Mouse (Mus musculus) cerebellum, adult 11-12 months (tissue): ENCODE results near the gene Bcl3.

Source experiments
- DNase-seq: peaks from one replicate; pipeline ENCODE4 v3.0.0; 2022

The Bcl3 gene

DNA sequence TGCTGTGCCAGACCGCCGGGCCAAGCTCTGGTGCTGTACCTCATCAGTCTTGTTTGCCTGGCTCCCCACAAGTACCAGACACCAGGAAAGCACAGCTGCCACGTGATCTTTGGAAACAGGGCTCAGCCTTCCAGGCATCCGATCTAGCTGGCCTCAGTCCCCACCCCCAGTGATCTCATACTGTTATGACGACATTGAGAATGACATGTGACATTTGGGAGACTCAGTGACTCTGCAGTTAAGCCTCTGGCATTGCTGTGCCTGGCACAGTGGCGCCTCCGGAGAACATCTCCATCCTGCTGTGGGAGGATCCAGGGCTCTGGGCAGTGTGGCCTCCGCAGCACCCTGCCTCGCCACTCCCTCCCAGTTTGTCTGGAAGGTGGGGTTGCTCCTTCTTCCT, 9.3 kb upstream of the Bcl3 start:
- no peak for DNase-seq

DNA sequence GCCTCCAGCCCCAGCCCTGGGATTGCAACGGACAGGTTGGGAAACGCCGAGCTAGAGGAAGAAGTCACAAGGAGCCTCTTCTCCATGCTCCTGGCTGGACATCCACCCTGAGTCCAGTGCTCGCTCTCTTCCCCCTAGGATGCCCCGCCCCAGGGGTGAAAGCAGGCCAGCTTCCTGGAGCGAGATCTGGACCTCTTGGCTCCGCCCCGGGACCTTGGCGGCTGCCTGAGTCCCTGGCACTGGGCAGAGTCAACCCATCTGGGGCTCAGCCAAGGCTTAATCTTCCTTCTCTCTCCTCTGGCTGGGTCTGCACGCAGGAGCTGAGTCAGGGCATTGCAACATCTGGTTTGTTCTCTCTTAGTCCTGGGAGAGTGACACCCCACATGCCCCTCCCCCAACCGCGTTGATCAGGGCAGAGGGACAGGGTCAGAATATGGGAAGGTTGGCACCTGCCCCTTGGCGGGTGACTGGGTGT, 8.1 kb upstream of the Bcl3 start:
- no peak for DNase-seq

DNA sequence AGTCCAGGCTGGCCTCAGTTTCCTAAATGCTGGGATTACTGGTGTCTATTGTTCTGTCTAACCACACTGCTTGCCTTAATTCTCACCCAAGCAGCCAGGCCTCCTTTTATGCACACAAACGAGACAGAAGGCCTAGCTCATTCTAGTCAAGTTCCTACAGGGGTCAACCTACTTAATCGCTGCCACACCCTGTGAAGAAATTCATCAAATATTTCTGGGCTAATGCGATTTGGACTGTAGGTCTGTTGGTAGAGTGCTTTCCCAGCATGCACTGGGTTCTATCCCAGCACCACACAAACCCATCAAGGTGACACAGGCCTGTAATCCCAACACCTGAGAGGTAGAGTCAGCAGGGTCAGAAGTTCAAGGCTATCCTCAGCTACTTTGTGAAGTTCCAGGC, 7.1 kb upstream of the Bcl3 start:
- no peak for DNase-seq

DNA sequence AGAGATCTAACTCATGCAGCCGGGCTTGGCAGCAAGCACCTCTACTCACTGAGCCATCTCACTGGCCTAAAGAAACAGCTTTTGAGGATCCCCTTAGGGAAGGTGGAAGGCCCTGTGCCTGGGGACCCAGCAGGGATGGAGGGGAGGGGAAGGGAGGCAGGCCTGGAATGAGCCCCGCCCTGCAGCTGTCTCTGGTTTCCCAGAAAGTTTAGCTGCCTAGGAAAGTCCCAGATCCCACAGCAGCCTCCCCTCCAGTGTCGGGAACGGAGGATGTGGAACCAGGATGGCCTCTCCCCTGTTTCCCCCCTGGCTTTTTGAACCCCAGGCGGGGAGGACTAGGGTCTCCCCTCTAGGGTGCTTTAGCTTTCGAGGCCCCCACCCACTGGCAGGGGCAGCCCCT, 4.2 kb upstream of the Bcl3 start:
- no peak for DNase-seq

DNA sequence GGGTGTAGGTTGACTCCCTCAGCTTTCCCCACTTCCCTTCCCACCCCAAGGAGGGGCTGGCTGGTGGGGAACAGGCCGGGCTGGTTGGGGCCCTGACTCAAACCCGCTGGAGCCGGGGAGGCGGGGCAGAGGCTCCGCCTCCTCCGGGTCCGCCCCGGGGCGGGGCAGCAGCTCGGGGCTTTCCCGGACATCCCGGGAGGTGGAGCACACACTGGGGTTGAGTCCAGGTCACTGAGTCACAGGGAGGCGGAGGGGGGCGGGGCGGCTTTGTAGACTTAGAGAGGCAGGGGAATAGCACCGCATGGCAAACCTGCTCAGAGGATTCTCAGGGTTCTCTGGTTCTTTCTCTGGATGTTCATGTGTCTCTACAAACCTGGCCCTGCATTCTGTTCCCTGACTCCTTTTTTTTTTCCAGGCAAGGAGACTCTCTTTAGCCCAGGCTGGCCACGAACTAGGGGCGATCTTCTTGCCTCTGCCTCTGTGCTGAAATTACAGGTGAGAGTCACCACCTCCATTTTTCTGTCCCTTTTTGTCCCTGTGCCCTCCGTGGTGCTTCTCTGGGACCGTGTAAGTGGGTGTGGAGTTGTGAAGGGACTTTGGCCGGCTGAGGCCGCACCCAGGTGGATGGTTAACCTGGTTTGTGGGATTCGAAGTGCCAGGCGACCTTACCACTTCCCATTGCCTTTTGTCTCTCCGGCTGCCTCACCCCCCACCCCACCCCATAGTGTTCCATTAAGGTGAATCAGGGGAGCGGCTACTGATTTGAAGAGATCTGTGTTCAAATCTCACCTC, 1.8 kb upstream of the Bcl3 start:
- DNase-seq: no peak

DNA sequence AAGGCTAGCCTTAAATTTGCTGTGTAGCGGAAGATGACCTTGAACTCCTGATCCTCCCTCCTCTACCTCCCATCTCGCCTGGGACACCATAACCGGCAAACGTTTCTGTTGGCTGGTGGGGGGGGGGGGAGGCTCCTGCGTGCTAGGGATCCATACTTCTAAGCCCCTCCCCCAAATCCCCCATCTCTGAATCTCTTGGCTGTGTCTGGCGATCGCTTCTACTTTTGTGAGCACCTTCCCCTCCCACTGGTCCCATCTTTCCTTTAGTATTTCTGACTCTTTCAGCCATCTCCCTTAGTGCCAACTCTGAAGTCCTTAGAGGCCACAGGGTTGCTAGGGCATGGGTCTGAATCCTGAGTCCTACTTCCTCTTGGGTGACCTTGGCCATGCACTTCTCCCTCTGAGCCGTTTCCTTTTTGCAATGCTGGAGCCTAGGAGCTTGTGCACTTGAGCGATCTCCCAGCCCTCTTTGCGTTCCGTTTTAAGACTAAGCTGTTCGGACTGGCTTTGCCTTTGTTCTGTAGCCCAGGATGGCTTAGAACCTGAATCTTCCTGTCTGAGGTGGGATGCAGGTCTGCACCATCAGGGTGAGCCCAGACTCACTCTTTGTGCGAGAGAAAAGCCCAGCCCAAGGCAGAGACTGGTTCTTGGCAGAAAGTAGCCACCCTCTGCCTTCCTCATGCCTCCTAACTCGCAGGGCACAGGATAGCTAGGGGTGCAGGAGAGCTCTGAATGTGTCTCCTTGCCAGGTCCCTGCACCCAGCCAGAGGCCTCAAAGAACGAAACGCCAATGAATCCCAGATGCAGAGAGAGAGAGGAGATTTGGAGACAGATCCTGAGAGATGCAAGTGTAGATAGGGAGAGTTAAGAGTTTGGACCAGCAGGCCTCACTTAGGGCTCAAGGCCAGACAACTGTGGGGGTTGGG, 949 bp upstream of the Bcl3 start:
- DNase-seq: no peak

DNA sequence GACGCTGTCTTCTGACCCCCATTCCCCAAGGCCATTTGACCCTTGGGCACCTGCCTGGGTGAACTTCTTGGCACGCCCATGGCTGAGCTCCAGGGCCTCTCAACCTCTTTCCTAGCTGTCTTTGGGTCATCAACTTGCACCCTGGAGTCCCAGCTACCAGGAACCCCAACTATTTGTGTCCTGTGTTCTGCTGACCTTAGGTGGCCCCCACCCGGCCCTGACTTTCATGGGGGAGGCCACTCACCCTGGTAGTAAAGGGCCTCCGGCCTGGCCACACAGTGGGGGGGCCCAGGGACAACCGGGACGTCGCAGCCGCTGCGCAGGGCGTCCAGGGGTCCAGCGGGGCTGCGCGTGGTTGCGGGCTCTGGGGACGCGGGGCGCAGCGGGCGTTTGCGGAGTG, 377 bp downstream of the Bcl3 start:
- no peak for DNase-seq

DNA sequence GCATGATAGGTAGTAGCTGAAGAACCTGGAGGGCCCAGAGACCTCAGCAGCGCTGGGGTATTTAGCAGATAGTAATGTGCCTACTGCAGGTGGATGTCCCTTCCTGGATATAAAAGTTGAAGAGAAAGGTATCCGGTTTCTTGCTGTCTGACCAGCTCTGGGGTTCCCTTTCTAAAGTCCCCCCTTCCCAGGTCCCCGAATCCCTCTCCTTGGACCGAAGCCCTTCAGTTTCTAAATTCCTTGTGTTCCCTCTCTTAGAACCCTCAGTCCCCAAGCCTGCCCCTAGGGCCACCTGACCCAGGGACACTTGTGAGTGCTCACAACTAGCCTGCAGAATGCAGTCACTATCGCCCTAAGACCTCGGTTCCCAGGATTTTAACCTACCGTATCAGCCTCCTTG, 937 bp downstream of the Bcl3 start:
- no peak for DNase-seq

DNA sequence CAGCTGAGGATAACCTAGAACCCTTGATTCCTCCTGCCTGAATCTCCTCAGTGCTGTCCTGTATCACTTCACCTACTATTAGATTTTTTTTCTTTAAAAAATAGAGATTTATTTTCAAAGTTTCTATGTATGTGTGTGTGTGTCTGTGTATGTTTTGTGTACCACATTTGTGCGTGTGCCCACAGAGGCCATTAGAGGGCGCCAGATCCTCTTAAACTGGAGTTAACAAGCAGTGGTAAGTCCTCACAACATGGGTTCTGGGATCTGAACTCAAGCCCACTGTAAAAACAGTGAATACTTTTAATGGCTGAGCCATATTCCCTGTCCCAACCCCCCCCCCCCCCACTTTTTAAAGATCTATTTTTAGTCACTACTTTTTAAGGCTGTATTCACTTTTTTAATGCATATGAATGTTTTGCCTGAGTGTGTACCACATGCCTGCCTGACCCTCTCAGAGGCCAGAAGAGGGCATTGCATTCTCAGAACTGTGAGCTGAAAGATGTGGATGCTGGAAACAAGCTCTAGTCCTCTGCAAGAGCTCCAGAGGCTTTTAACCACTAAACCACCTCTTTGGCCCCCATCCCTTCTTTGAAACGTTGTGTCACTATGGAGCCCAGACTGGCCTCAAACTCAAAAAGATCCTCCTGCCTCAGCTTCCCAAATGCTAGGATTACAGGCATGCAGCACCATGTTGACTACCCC, 2.1 kb downstream of the Bcl3 start:
- no peak for DNase-seq

DNA sequence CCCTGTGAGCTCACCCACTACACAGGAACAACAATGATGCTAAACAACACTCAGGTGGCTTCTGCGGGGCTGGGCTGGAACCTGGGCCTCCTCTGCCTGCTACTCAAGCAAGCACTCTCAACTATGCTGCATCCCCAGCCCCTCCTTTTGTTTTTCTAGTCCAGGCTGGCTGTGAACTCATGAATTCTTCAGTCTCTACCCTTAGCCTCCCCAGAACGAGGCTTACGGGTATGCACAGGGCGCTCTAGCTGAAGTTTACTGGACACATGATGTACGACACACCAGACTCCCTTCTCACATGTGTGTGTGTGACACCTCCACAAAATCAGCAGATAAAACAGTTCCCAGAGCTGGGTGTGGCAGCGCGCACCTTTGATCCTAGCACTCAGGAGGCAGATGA, 3.7 kb downstream of the Bcl3 start:
- DNase-seq: no peak

DNA sequence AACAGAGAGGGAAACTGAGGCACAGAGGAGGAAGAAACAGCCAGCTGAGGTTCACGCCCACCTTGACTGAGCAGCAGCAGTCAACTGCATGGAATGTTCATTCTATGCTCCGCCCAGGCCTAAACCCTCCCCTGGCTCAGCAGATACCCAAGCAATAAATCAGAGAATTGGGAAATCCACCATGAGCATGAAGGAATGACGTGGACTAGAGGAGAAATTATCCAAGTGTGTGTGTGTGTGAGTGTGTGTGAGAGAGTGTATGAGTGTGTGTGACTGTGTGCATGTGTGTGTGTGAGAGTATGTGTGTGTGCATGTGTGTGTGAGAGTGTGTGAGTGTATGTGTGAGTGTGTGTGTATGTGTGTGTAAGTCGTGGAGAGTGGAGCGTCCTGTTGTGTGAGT, 4.1 kb downstream of the Bcl3 start:
- no peak for DNase-seq

DNA sequence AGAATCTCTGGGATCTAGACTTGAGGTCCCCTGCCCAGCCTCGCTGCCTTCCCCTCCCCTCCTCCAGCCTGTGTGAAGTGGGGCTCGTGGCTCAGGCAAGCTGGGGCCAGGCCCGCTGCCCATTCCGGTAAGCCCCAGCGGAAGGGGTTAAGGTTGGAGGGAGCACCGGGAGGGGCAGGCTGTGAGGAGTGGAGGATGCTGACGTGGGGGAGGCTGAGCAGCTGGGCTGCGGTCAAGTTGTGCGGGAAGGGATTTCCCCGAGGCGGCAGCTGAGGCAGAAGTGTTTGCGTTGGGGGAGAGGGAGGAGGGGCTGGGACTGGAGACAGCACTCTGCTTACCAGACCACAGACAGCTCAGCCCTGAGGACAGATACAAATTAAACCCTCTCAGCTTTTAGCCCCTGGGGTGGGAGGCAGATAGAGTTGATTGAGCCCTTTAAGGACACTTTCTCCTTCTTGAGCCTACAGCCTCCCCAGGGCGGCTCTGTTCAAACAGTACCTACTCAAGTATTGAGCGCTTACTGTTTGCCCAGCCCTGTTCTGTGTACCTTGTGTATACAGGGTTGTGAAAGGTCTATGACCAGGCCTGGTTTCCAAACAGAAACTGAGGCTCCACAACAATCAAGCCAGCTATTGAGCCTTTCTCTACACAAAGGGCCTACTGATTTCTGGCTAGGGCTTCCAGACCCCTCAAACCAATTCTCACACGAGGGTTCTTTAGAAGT, 5.0 kb downstream of the Bcl3 start:
- DNase-seq: no peak

DNA sequence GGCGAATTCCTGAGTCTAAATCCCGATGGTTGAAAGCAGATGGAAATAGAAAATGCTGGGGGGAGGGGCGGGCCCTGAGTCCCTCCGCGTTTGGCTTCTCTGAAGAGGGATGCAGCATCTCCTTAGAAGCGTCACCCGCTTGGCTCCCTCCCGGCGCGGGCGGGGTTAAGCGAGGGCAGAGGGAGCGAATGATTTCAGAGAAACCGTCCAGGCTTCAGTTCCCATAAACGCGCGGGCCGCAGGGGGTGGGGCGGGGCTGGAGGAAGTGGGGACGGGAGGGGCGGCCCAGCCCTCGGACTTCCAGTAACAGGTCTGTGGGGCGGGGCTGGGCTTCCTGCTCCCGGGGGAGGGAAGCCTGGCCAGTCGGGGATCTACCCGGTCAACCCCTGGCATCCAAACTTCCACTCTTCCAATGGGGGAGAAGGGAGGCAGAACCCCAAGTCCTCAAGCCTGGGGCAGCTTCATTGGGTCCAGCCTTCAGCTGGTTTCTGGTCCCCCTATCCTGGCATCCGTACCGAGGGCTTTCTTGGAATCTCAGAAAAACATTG, 6.3 kb downstream of the Bcl3 start:
- DNase-seq: no peak

DNA sequence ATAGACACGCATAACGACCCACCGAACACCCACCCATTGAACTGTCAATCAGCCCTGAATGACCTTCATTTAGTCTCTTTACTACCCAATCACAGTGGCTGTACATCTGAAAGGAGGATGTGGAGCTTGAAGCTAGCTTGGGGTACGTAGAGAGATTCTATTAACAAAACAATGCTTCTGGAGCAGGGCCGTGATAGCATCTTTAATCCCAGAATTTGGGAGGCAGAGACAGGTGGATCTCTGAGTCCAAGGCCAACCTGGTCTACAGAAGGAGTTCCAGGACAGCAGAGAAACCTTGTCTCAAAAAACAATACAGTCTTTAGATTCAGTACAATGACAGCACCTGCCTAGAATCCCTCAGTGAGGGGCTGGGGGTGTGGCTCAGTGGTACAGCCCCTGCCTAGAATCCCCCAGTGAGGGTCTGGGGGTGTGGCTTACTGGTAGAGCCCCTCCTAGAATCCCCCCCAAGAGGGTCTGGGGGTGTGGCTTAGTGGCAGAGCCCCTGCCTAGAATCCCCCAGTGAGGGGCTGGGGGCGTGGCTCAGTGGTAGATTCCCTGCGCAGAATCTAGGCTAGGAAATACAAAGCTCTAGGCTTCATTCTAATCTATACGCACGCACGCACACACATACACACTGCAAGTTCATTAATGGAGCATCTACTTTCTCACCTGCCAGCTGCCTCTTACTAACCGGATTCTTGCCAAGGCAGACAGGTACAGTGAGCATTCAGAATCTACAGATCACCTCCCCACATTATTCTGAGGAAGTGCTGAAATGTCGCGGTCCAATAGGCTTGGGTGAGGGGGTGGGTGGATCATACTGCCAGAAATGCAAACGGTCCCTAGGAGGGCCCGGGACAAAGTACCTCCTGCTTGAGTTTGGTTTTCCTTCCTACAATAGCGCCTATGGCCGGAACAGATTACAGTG, 7.0 kb downstream of the Bcl3 start:
- no peak for DNase-seq

DNA sequence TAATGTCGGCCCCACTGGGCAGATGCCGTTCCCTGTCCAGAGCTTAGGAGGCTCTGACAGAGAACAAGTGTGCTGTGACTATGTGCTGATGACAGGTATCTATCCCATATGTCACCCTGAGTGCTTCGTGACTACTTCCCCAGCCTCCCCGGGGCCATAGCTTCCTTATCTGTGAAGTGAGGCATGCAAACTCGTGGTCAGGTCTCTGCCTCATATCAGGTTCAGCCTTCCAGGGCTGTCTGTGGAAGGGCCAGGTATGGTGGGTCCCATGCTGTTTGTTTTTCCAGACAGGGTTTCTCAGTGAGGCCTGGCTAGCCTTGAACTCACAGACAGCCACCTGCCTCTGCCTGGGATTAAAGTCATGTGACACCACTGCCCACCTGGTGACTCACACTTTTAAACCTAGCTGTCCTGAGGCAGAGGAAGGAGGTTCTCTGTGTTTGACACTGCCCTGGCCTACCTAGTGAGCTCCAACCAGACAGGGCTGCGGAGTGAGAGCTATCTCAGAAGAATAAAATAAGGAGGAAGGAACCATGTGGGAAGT, 8.9 kb downstream of the Bcl3 start:
- DNase-seq: no peak

DNA sequence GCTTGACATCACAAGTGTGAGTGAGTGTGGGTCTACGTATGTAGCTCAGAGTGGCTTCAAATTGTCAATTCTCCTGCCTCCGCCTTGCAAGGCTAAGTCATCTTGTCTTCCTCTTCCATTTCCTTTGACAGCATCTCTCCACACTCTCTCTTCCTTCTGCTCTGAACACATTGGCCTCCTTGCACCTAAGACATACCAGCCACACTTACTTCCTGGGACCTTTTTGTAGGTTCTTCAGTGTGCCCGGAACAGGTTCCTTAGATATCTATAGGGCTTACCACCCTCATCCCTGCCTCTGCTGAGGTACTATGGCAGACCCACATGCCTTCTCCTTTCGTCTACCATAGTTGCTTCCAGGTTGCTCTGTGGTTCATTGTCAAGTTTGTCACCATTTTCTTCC, 9.4 kb downstream of the Bcl3 start:
- no peak for DNase-seq

DNA sequence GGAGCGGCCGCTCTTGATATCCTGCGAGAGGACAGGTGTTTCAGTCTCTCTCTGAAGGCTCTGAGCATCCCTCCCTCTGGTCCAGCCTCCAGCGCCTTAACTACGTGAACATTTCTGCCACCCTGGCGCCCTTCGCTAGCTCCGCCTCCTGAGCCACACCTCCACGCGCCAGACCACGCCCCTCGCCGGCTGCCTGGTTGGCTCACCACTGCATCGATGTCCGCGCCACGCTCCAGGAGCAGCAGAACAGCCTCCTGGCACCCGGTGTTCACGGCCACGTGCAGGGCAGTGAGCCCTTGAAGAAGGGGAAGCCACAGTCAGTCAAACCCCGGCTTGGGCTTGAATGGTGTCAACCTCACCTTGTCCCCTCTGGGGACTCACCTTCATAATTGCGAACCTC, 11.5 kb downstream of the Bcl3 start:
- DNase-seq: no peak

DNA sequence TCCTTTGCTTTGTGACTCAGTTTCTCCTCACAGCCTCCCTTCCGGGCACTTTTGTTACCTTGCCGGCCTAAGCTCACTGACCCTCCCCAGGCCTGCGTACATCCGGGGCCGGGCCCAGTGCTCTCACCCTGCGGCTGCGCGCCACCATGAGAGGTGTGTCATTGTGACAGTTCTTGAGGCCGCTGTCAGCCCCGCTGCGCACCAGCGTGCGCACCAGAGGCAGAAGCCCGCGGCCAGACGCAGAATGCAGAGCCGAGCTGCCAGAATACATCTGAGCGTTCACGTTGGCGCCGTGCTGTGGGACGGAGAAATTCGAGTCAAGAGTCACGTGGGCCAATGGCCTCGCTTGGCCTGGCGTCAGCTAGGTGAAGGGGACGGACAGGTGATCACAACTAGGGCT, 13.2 kb downstream of the Bcl3 start:
- DNase-seq: no peak

DNA sequence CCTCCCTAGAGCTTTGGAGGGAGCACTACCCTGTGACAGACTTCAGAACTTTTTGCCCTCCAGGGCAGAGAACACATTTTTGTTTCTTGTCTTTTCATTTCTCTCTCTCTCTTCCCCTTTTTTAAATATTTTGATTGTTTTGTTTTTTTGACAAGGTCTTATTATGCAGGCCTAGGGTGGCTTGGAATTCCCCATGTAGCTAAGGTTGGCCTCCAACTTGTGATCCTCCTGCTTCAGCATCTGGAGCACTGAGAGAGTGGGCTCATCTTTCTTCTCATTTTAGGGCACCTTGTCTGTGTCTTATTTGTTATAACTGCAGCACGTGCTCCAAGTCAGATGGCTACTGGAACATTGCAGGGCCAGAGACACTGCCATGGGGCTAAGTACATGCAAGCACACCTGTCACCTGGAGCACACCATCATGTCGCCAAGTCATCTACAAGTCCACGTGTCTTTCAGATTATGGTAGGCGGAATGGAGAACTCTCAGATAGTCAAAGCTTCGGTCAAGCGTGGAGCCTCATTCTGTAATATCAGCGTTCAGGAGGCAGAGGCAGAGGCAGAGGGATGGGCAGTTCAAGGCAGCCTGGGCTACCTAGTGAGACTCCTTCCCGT, 16.1 kb downstream of the Bcl3 start:
- DNase-seq: no peak

DNA sequence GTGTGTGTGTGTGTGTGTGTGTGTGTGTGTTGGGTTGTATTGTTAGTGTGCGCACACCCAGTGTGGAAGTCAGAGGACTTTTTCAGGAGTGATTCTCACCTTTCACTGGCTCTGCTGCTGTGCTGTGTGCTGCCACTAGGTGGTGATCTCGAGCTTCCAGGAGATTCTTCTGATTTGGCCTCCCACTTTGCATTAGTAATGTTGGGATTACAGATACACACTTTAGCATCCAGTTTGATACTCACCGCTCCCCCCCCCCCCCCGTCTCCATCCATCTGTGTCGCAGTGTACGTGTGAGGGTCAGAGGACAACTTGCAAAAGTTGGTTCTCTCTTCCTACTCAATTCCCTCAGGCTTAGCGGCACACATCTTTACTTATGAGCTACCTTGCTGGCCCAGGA, 19.6 kb downstream of the Bcl3 start:
- DNase-seq: no peak

DNA sequence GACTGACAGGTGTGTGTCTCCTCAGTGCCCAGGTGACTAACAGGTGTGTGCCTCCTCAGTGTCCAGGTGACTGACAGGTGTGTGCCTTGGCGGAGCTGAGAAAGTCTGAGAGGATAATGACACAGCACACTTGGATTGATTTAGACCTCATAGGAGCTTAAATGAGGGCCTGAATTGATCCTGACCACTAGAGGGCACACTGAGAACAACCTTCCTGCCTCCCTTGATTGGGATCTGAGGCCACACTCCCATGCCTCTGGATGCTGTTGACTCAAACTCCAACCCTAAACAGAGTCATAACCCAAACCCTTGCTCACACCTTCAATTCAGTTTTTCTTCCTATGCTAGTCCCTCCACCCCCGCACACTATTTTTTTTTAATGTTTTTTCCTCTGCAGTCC, 21.8 kb downstream of the Bcl3 start:
- DNase-seq: no peak
